Mouse (Mus musculus) brain, adult 10 weeks (tissue): ENCODE data around the gene Smg1. TPM values are rescaled to one million over a fixed set of nuclear protein-coding genes. Genes with fewer than 3 reads are reported as not detected.

Source experiments
- polyA plus RNA-seq: library from polyadenylated mRNA; stranded (reverse); fragments of 350-450 nt; fragmentation: Illumina TruSeq; extraction: RNeasy Lipid Tissue Mini Kit (QIAGEN cat#74804); gene quantifications from one replicate; pipeline ENCODE4 v1.2.3, GENCODE M21; 2015; ENCODE audit warnings: low read depth, low replicate concordance

Gene Smg1
- polyA plus RNA-seq: 35.4 TPM

GRCm38 (mm10) chr7:118243453-118244385 is at the start of gene Smg1:
Smg1 (minus strand) TSS chr7:118243670.

GRCm38 (mm10) chr7:118129430-118130041 is 113.9 kb downstream of the Smg1 start, which contains the start of gene Arl6ip1:
Arl6ip1 (minus strand) TSS chr7:118129662.

GRCm38 (mm10) chr7:118115877-118116568 is 127.4 kb downstream of the Smg1 start, which contains the start of gene Rps15a:
Rps15a (minus strand) TSS chr7:118116188.

Other genes starting within 250 kb of the Smg1 start
- 901 TPM for gene Rps15a, start 127.5 kb downstream of the Smg1 start, polyA plus RNA-seq
- gene Arl6ip1, start 114.0 kb downstream of the Smg1 start, polyA plus RNA-seq: 328 TPM
- gene Syt17, start 204.6 kb upstream of the Smg1 start, polyA plus RNA-seq: 39.1 TPM
- 2.7 TPM for gene Itpripl2, start 248.3 kb upstream of the Smg1 start, polyA plus RNA-seq